Mouse (Mus musculus) heart, adult 10 weeks (tissue): Measurements from ENCODE around the gene Polr2f. TPM values are rescaled to one million over a fixed set of nuclear protein-coding genes. Genes with fewer than 3 reads are reported as not detected.

Experiments used
- polyA plus RNA-seq: library from polyadenylated mRNA; stranded (reverse); fragments of 350-450 nt; fragmentation: Illumina TruSeq; extraction: RNeasy Lipid Tissue Mini Kit (QIAGEN cat#74804); gene quantifications from one replicate; pipeline ENCODE4 v1.2.3, GENCODE M21; 2014; ENCODE audit warnings: low read depth, low replicate concordance

The Polr2f gene
- polyA plus RNA-seq: 142 TPM

GRCm38 (mm10) chr15:79140866-79141565 is at the start of gene Polr2f, which contains the start of gene 1700088E04Rik:
TSS of gene Polr2f (plus strand) at chr15:79141009.
TSS of gene 1700088E04Rik (minus strand) at chr15:79141253.

DNA sequence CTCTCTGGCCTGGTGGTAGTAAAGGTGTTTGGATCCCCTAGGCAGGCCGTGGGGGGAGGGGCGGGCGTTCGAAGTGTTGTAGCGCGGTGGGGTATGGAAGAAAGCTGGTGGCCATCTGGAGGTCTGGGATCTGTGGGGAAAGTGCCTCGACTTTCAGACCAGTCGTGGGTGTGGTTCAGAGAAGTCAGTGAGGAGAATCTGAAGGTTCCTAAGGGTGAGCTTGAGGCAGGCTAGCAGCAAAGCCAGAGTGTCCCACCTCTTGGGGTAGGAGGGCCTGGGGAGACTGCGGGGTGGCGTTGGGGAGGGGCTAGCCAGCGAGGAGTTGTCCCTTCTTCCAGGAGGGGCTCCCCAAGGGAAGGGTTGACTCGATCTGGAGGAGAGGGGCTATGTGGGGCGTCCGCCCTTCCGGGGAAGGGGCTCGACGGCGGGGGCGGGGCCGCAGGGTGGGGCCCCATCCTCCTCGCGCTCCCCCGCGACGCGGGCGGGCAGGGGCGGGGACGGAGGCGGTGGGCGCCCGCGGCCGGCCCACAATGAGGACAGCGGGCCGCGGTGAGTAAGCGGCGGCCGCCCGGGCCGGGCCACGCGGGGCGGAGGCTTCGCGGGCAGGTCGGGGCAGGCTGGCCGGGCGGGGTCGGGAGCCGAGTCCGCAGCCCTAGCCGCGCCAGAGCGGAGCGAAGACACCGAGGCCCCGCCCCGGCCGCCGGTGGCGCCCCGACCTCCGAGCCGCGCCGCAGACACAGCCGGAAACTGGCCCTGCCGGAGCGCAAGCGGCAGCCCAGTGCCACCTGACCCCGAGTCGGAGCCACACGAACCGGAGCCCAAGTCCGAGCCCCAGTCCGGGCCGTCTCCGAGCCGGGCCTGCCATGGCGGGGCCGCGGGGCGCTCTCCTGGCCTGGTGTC is 32.1 kb upstream of the Polr2f start, which contains the start of gene Micall1:
Micall1 (plus strand) TSS at position 478 of the 900 bp plus-strand sequence.

GRCm38 (mm10) chr15:79165140-79165539 is 24.3 kb downstream of the Polr2f start, which contains the start of gene Sox10:
TSS of gene Sox10 (minus strand) at chr15:79165240.

Other genes starting within 250 kb of the Polr2f start
- gene Gm49510, start 241.3 kb upstream of the Polr2f start, polyA plus RNA-seq: not detected
- 6.5 TPM for gene Sh3bp1, start 241.2 kb upstream of the Polr2f start, polyA plus RNA-seq
- 1.4 TPM for gene Pdxp, start 227.1 kb upstream of the Polr2f start, polyA plus RNA-seq
- 353 TPM for gene Lgals1, start 214.3 kb upstream of the Polr2f start, polyA plus RNA-seq
- 15.1 TPM for gene Nol12, start 206.1 kb upstream of the Polr2f start, polyA plus RNA-seq
- gene Triobp, start 193.3 kb upstream of the Polr2f start, polyA plus RNA-seq: 17.8 TPM
- gene H1f0, start 112.6 kb upstream of the Polr2f start, polyA plus RNA-seq: 135 TPM
- gene Galr3, start 99.1 kb upstream of the Polr2f start, polyA plus RNA-seq: not detected
- 9.2 TPM for gene Ankrd54, start 78.1 kb upstream of the Polr2f start, polyA plus RNA-seq
- gene Eif3l, start 65.8 kb upstream of the Polr2f start, polyA plus RNA-seq: 76.7 TPM
- 59.0 TPM for gene Micall1, start 32.1 kb upstream of the Polr2f start, polyA plus RNA-seq
- gene 1700088E04Rik, start 244 bp downstream of the Polr2f start, polyA plus RNA-seq: 4.1 TPM
- gene Sox10, start 24.2 kb downstream of the Polr2f start, polyA plus RNA-seq: 1.3 TPM
- gene Pick1, start 88.2 kb downstream of the Polr2f start, polyA plus RNA-seq: 34.5 TPM
- 2.1 TPM for gene Gm49486, start 88.4 kb downstream of the Polr2f start, polyA plus RNA-seq
- gene Slc16a8, start 113.8 kb downstream of the Polr2f start, polyA plus RNA-seq: 0.63 TPM
- gene Baiap2l2, start 144.5 kb downstream of the Polr2f start, polyA plus RNA-seq: 0.47 TPM
- gene Pla2g6, start 187.4 kb downstream of the Polr2f start, polyA plus RNA-seq: 8.4 TPM
- 7.6 TPM for gene Maff, start 205.6 kb downstream of the Polr2f start, polyA plus RNA-seq